Mouse (Mus musculus) activated CD4-positive, CD25-positive, alpha-beta regulatory T cell, adult 4 months (primary cell): ENCODE data around the gene Pitpna. TPM values are rescaled to one million over a fixed set of nuclear protein-coding genes. Genes with fewer than 3 reads are reported as not detected.
A peak's percentile ranks its signal among the peaks of the same experiment; 100 is the strongest.
"Not testable (repeated sequence)": the region's sequence is repeated elsewhere in the genome, so short reads cannot be mapped to it uniquely, and the experiment has no call there.

Experiments
- ATAC-seq: one replicate; pipeline ENCODE4 v1.8.0; 2017
- polyA plus RNA-seq, 2 experiments: library from polyadenylated mRNA; unstranded; fragments of 100-300 nt; shearing (Covaris generic); gene quantifications; one replicate each; pipeline ENCODE4 v1.2.1; 2017

Gene Pitpna
- polyA plus RNA-seq = 10 to 100 TPM; 24.3 to 47.6 TPM

DNA sequence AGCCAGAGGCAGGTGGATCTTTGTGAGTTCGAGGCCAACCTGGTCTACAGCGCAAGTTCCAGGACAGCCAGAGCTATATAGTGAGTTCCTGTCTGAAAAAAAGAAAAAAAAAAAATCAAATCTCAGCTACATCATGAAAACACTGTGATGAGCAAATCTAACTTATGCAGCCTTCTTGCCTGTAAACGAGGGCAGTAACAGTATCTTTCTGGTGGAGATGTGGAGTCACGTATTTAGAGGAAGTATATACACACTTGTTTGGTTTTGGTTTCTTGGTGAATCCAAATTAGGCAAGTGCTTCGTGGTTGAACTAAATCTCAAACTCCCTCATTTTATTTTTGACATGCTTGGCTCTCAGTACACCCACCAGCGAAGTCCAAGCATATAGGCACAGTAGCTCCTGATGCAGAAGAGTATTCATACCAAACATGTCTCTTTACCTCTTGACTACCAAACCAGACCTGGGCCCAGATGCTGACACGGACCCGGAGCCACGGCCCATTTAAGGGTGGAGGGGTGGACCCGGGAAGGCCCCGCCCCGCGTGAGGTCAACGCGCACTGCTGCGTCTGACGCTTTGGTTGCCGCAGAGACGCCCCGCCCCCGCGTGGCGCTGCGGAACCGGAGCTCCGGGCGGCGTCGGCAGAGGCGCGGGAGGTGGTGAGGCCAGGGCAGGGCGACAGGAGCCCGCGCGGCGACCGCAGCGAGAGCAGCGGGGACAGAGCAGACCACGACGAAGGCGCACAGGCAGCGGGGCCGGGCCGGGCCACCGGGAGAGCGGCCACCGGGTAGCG lies at the start of gene Pitpna:
TSS of gene Pitpna (plus strand) at position 605 of the 792 bp plus-strand sequence.
- ATAC-seq = peak; percentile 95

DNA sequence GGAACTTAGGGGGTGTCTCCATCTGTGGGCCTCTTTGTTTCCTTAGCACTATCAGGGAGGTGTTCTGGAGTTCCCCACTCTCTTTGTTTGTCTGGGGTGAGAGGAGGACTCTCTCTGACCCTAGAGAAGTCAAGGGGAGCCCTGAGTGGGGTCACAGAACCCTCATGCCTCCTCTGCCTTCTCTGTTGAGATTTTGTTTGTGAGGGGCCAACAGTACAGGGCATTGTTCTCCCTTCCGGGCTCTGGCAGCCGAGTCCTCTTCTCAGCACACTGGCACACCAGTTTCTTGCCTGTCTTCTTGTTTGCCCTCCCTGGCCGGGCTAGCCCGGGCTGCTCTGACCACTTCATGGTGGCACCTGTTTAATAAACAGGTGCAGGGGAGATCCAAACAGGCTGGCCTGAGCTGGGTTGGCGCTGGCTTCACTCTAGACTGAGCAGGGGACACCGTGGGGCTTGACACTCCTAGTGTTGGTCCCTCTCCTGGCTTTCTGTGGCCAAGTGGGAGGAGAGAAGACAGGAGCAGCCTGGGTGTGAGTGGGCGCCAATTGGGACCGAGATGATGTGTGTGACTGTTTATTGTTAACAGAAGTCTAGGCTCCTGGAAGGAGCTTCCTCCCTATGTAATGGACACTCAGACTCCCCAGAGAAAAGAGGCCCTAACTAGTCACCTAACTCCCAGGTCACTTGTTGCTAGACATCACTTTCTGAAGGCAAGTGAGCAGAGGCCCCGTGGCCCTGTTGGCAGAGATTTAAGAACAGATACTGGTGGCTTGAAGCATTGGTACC lies 49.5 kb upstream of the Pitpna start:
- ATAC-seq = no peak

- peak; percentile 71 for ATAC-seq
Observed at GRCm38 (mm10) chr11:75538970-75539299, 49.0 kb upstream of the Pitpna start.

DNA sequence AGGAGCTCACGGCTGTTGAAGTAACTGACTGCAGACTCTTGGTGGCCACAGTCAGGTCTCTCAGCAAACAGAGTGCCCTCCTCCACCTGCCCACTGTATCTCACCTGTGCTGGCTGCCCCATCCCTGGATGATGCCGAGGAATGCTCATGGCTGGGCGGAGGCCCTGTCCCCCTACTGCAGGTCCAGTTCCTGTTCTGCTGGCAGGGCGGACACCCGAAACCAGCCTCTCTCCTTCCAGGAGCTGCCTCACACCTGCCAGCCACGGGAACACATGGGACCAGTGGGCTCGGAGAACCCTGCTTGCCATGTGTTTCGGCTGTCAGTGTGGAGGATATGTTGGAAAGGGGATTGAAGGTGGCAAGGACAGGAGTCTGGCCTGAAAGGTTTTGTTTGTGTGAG lies 47.7 kb upstream of the Pitpna start:
- no peak for ATAC-seq

- ATAC-seq = peak; percentile 13
Observed at GRCm38 (mm10) chr11:75540710-75541581, 47.0 kb upstream of the Pitpna start.

GRCm38 (mm10) chr11:75544713-75545112 lies 43.2 kb upstream of the Pitpna start:
- ATAC-seq = no peak

DNA sequence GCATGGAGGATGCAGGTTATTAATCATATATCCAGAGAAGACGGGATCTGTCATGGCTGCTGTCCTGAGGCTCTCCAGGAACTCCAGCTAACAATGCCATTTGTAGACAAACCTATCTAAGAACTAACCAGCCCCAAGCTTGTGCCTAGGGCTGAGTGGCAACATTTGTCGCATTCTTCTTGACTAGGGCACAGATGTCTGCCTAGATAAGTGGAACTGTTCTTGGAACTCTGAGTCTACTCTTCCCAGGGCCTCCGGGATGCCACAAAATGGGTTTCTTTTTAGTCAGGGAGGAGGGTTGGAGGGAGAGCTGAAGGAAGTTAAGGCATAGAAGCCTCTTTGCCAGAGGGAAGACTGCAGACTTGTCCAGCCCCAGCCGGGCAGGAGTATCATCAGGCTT lies 41.8 kb upstream of the Pitpna start:
- ATAC-seq = no peak

DNA sequence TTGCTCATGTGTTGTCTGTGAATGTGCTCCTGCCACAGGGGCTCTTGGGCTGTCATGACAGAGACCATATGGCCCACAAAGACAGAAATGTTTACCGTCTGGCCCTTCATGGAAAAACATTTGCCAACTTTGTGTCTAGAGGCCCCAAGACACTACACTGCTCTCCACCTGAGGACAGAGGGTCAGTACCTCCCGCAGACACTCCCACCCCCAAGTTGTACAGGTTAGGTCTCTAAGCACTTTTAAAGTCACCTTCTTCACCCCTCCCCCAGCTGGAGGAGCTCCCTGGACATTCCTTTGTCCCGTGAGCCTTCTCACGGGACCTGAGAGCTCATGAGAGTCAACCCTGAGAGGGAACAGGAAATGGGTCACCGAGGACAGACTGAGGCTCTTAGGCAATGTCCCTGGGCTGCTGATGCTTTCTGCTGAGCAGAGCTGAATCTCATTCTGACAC lies 38.2 kb upstream of the Pitpna start:
- no peak for ATAC-seq

DNA sequence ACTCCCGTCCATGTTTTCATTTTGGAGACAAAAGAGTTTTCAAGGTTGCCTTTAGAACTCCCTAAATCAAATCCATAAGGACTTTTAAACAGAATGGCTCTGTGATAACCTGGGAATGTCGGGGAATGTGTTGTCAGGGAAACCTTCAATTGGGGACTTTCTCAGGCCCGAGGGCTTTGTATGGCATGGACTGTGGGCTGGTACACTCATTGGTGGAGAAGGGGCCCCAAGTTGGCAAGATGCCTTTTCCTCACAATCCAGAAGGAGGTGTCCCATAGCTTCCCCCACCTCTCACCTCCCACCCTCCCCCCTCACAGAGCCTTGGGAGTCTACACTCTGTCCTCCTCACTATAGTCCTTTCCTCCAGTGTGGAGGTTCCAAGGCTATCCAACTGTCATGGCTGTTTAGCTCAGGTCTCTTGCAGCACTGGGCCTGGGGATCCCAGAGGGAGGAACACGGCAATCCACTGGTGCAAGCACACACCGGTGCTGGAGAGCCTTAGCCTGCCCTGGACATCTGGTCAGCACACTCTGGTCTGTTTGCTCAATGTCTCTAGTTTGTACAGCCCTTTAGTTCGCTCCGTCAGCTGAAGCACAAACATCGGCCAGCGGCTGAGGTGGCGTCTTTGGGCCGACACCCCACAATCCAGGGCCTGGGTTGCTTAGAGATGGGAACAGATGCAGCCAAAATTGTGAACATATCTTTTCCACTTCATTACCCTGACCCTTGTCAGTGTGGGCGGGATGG lies 37.5 kb upstream of the Pitpna start:
- no peak for ATAC-seq

DNA sequence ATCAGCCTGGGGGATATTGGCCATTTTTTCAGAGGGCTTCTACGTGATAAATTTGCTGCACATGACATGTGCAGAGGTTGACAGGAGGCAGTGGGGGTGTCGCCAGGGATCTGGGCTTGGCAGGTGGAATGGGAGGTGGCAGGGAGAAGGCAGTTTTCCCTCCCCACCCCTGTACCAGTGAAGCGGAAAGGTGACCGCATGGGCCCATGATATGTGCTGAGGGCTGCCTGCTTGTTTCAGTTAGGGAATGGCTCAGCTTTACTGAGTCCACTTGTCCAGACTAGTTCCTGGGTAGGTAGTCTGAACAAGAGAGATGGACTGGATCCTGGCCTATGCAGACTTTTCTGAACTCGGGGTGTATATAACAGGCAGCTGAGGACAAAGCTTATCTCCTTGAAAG lies 36.6 kb upstream of the Pitpna start:
- no peak for ATAC-seq

- no peak for ATAC-seq
Observed at GRCm38 (mm10) chr11:75551961-75552441, 35.9 kb upstream of the Pitpna start.

GRCm38 (mm10) chr11:75552906-75553482 lies 34.9 kb upstream of the Pitpna start:
- ATAC-seq = no peak

DNA sequence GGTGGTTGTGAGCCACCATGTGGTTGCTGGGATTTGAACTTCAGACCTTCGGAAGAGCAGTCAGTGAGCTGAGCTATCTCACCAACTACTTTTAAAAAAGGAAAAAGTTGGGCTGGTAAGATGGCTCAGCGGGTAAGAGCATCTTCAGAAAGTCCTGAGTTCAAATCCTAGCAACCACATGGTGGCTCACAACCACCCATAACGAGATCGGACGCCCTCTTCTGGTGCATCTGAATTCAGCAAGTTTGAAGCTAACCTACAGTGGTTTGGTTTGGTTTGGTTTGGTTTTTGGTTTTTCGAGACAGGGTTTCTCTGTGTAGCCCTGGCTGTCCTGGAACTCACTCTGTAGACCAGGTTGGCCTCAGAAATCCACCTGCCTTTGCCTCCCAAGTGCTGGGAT lies 31.9 kb upstream of the Pitpna start:
- ATAC-seq = not testable (repeated sequence)

GRCm38 (mm10) chr11:75557142-75557541 lies 30.8 kb upstream of the Pitpna start:
- no peak for ATAC-seq

DNA sequence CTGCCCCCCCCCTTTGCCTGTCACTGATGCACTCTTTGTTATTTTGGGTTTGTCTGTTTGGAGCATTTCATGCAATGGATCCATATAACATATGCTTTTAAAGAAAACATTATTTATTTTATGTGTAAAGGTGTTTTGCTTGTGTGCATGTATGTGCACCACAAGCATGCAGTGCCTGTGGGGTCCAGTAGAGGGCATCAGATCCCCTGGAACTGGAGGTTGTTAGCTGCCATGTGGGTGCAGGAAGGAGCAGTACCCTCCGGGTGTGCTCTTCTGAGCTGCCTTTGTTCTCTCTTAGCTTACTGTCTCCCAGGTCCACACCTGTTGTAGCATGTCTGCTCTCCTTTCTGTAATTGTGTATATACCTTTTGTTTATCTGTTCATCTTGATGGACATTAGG lies 29.8 kb upstream of the Pitpna start:
- ATAC-seq = no peak

- ATAC-seq = no peak
Observed at GRCm38 (mm10) chr11:75559870-75560504, 27.9 kb upstream of the Pitpna start.

DNA sequence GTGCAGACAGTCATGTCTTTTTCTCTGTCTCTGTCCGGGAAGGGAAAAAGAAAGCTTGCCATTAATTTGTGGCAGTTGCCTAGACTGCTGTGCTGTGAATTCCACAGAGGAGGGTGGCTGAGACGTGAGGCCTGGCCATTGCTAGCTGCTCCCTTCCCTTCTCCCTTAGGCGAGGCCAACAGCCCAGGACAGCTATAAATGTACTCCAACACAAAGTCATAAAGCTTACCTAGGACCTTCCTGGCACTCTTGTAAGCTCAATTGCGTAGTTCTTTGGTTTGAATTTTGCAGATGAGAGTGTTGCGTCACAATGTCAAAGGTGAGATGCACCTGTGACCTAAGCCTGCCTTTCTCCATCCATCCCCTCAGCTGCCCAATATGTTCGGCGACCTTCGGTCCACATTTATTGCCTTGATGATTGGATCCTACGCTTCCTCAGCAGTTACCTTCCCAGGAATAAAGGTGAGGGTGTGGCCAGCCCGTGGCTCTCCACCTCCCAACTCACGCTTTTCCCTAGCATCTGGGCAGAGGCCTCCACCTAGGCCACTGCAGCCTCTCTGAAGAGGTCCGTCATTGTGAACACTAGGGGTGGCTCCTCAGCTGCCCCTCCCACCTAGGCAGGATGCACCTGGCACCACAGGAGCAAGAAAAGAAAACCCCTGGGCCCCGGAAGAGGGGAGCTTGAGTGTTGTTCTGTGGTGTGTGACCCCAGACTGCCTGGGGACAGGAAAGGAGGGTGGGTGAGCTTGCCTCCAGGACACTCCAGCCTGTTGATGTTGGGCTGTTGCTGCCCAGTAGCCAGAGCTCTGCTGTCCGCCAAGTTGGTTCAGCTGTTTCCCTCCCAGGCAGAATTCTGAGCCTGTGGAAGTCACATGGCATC lies 27.1 kb upstream of the Pitpna start:
- peak; percentile 61 for ATAC-seq

- ATAC-seq = no peak
Observed at GRCm38 (mm10) chr11:75561410-75561791, 26.5 kb upstream of the Pitpna start.

- no peak for ATAC-seq
Observed at GRCm38 (mm10) chr11:75562840-75563239, 25.1 kb upstream of the Pitpna start.
